Mouse (Mus musculus): ENCODE results near the gene Crybb1.

DNA sequence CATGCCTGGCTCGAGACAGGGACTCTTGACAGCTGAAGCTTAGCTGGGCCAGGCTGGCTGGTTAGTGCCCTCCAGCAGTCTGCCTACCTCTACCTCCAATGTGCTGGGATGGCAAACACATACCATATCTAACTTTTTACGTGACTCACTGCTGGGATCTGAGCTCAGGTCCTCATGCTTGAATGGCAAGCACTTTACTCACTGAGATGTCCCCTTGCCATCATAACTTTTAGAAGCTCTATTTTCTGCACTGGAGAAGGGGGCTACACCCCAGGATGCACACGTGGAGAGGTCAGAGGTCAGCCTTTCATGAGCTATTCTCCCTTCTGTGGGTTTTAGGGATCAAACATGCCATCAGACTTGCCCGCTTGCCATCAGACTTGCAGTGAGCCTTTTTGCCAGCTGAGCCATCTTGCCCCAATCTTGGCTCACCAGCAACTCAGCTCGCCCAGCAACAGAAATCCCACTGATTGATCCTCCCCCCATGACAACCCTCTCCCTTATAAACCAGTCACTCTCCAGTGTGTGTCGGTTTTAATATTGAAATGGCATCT lies 42.8 kb upstream of the Crybb1 start:
- TF ChIP-seq POLR2A (IDR thresholded peaks at IDR 0.05; ENCODE audit: control insufficient read depth, low read depth, low read length) (no peak), CTCF (IDR thresholded peaks at IDR 0.05; ENCODE audit: control insufficient read depth, insufficient read depth, insufficient replicate concordance, low read depth, low read length) (no peak)

All from testis, adult 2 months (tissue).